Mouse (Mus musculus) embryonic fibroblast, embryonic 13.5 days (primary cell): ENCODE results near the gene Mtr.

ENCODE experiments used
- CTCF ChIP-seq: IDR thresholded peaks from 2 replicates; pipeline ENCODE4 v1.5.1; 2011; ENCODE audit warnings: mild to moderate bottlenecking, control low read depth, low read length, moderate library complexity, borderline replicate concordance; ENCODE audit not compliant: insufficient read depth
- POLR2A ChIP-seq: IDR thresholded peaks from 2 replicates; pipeline ENCODE4 v1.6.1; 2011; ENCODE audit warnings: low read depth, mild to moderate bottlenecking, control low read depth, low read length, moderate library complexity

DNA sequence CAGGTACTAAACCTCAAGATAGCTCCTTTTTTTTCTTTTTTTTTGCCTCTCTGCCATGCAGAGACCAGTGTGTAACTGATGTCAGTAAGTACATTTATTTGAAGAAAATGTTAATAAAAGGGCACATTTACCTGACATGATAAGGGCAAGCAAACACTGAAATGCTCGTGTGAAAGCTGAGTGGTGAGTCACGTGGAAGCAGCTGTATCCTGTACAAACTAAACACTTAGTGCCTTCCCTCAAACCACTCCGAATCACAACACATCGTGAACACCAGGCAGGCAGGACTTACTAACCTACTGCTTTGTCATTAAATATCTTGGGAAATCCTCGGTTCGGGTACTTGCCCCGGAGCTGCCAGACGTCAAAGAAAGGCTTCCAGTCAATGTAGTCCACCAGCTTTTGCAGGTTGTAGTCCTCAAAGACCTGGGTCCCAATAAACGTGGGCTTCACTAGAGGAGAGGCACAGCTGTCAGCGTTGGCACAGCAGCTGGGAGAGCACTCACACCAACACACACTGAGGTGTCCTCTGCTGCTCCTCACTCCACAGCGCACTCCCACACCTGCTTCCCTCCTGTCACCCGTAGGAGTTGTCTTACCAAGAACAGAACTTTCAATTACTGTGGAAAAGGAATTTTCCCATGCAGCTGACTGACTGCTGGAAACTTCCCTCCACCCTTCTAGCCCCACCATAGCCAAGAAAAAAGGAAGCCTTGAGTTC is 62.8 kb downstream of the Mtr start:
- no peak for TF ChIP-seq POLR2A
- TF ChIP-seq CTCF: no peak
